Mouse (Mus musculus) left cerebral cortex, postnatal 10 days (tissue): ENCODE measurements at regions not wholly inside any gene's neighbourhood (a gene's known extent, or its start where the extent isn't known, plus 50 kb on each side); places are given as distances from the start of the nearest gene placed in this dataset.
"Not testable (repeated sequence)": the region's sequence is repeated elsewhere in the genome, so short reads cannot be mapped to it uniquely, and the experiment has no call there.

ENCODE experiments used
- DNase-seq, 2 experiments: peaks; one replicate each; pipeline ENCODE4 v3.0.0; 2021 to 2022; ENCODE audit warnings: low spot score in 2 of 2, mixed read lengths in 1 of 2; ENCODE audit errors: extremely low spot score in 1 of 2
- intact Hi-C: fragments of 180-260 bp; cut with DNase I; formaldehyde crosslinking; loops from one replicate; pipeline ENCODE4 v1.15.1; 2025

DNA sequence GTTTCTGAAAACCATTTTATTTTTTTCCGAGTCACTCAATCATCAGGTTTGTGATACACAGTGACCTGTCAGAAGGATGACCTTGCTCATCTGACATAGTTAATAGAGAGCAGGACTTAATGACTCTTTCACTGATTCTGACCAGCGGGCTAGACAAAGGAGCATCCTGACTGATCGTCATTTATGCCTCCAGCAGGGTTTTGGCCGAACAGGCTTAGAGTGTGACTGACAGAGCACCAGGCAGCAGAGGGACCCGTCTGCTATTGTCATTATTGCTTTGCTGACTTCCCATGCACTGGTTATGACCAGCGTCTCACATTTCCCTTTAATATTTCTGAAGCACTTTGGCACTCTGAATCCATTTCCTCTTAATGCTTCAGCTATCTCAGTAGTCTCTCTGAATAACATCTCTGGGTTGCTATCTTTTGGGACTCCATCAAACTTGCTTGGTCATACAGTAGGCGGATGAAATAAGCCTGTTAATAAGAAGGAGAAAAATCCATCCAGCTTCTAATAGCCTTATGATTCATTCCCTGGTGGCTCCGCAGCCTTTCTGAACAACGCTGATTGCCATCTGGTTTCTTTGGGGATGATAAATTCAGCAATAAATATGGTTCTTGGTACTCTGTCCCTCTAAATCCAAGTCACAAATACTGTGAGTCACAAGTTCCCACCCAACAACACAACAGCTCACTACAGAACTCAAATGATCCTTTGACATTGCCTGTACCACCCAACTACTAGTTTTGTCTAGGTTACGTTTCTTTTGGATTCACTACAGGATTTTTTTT lies 820.8 kb upstream of the Sox9 start:
- no peak for DNase-seq
- intact Hi-C loops, result no loop called here

DNA sequence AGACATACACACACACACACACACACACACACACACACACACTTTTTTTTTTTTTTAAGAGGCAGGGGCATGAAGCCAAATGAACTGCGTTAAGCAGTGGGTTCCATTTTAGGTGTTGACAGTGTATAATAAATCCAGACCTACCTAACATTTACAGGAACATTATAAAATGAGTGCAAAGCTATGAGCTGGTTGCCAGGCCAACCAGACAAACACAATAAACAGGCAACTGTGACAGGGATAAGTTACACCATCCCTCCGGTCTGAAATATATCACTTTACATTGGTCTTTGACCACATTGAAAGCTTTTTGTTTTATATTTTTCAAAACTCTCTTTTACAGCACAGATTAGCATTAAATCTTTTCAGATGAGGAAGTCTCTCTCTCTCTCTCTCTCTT lies 820.2 kb upstream of the Sox9 start:
- DNase-seq, result no peak
- intact Hi-C loops, result no loop called here

DNA sequence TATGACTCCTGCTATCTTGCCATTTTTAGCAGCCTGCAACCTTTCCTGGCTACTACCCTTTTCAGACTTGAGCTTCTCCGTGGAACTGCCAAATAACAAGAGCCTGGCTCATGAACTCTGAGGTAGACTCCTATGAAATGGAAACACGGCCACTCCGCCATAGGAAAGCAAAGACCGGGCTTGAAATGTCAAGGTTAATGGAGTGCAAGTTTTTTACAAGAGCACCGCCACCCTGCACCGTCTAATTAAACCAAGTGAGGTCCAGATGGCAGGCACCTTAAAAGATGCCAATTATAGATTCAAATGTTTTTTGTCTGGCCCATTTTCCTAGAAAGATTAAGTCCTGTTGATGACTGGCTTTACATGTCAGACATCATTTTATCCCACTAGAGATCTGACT lies 818.0 kb upstream of the Sox9 start:
- intact Hi-C loops, result no loop called here
- DNase-seq, result no peak

DNA sequence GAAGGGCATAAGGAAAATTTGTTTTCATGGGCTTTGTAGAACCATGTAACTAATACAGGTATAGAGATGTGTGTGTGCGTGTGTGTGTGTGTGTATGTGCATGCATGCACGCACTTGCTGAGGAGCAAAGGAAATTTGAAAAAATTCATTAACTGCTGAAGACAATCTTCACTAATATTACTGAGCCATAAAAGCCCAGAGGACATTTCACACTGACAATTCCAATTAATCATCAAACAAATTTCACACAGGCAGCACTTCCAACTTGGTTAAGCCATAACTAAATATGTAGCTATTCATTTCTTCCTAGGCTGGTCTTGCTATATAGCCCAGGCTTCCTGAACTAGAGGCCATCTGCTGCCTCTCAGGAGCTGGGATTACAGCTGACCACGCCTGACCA lies 815.6 kb upstream of the Sox9 start:
- intact Hi-C loops, result no loop called here
- no peak for DNase-seq

DNA sequence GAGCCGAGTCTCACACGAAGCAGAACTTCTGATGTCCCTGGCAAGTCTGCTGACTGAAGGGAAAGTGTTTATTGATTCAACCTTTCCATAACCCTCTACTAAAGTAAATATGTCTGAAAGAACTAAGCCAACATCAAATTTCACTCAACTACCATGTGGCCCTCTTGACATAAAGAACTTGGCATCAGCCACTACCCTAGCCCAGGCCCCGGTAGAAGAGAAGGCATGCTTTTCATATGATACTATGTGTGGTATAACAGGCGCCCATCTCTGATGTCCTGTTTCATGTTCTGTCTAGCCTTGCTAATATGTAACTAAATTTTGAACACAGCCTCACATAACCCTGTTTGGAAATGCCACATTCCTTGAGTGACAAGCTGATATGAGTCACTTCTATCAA lies 811.0 kb upstream of the Sox9 start:
- no peak for DNase-seq
- intact Hi-C loops, result no loop called here

DNA sequence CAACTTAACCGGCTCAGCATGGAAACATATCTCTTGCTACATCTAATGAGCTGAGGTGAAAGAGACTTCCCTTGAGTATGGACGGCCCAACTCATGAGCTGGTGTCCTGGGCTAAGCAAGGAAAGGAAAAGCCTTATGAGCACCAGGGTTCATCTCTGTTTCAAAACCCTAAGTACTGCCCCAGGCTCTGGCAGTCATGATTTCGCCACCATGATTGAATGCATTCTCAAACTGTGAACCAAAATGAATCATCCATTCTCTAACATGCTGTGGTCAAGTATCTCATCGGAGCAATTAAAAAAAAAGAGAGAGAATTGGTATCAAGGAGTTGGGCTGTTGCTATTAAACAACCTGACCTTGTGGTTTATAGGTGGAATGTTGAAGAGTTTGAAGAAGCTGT lies 803.4 kb upstream of the Sox9 start:
- intact Hi-C loops, result no loop called here
- DNase-seq, result no peak

DNA sequence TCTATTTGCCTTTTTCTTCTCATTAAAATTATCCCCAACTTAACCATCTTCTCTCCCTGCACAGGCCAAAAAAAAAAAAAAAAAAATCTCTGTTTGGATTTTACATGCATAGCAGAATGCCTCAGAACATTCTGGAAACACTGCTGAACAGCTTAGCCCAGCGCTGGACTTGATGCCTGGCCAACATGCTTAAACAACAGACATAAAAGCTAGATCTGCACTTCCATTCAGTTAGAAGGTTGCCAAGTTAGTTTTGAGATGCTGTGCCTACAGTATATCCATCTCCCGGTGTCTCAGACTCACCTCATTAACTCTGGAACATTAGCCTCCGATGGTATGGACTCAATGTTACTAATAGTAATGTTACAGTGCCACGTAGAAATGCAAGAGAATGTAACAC lies 785.6 kb upstream of the Sox9 start:
- intact Hi-C loops, result no loop called here
- DNase-seq, result peak; percentile 4 to 18

DNA sequence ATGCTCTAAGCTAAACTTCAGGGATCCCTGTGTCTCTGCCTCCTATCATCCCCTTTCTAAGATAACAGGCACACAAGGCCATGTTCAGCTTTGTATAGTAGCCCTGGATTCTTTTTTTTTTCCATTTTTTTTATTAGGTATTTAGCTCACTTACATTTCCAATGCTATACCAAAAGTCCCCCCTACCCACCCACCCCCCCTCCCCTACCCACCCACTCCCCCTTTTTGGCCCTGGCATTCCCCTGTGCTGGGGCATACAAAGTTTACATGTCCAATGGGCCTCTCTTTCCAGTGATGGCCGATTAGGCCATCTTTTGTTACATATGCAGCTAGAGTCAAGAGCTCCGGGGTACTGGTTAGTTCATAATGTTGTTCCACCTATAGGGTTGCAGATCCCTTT lies 771.2 kb upstream of the Sox9 start:
- DNase-seq, intact Hi-C loops: not testable (repeated sequence)

DNA sequence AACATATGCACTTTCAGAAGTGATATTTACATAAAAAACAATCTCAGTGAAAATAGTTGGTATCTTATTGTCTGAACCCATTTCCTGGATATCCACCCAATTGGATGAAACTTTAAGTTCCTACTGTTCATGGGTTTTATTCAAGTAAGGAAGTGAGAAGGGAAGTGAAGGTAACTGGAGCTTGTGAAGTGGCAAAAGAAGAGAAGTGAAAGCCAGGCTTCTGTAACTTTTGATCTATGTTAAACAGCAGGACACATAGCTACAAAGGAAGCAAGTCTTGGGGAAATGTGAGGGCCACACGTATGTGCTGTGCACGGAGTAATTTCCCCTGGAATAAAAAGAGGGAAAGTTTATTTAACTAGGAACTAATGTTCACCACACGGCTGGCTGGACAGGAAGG lies 764.1 kb upstream of the Sox9 start:
- no peak for DNase-seq
- intact Hi-C loops, result no loop called here

DNA sequence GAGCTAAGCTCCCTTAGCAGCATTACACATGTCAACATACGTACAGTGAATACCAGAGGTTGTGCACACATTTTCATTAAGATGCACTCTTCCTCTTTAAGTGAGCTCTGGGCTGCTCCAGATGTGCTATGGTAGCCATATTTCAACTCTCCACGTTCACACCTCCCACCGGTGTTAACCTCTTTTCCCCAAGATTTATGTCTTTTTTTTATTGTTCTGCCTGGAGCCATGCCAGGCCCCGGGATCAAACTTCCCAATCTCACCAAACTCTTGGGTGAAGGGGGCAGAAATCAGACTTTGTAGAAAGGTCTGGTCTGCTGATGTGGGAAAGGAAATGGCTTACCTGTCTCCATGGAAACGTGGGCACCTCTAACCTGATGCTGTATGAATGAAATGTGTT lies 754.0 kb upstream of the Sox9 start:
- intact Hi-C loops, result no loop called here
- DNase-seq, result no peak

DNA sequence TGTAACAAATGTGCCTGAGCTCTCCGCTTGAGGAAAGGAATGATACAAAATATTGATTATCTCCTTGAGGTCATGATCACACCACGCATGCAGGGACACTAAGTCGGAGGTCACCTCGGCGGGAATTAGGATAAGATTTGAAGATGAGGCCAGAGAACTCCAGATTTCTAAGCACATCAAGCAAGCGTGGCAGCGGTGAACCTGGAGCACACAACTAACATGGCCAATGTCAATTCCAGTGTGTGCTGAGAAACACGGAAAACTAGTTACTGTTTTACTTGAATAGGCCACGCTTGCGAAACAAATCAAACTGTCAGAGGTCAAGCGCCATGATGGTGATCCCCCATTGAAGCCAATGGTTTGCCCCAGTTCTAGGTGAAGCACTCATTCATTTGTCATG lies 743.3 kb upstream of the Sox9 start:
- intact Hi-C loops, result no loop called here
- no peak for DNase-seq

DNA sequence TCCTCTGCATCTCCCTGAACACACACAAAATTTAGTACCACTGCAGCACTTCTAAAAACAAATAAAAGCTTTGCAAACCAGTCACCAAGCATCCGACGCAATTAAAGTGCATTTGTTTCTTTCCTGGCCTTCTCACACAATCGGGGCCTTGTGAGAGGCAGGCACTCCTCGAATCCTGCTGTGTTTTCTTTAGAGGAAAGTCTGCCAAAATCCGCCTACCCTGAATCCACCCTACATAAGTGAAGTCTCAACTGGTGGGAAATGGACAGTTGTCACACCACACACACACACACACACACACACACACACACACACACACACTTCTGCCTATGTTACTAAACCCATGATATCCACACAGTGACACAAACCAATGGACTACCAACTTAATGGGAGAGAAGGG lies 737.6 kb upstream of the Sox9 start:
- no peak for DNase-seq
- intact Hi-C loops, result no loop called here

DNA sequence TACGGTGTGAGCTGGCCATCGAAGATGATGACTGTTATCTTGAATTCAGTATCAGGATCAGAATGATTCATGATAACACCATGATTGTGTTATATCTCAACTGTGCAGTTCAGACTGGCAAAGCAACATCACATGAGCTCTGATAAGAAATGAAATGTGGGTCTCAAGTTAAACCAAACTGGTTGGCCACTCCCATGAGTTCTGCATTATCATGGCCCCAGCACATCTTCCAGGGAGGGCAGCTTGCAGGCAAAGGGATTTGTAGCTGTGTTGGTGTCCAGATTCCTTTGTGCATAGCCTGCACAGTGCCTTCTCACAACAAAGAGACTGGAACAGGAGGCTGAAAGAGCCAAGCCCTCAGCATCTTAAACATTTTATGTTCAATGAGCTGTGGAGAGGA lies 736.7 kb upstream of the Sox9 start:
- no peak for DNase-seq
- intact Hi-C loops, result no loop called here

DNA sequence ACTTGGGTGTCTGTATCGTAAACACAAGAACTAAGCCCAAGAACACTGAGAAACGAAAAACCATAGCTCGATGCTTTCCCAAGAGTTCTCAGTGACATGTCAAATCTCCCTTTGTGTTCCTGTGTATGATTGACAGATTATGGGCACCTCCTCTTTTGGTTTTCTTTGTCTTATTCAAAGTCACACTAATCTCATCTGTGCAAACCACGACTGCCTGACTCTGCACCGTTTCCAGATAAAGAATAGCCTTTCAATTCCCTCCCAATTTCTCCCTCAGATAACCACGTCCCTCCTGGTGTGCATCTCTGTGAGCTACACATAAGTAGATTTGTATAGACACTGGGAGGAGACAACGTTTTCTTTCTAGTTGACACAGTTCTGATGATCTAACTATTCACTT lies 731.7 kb upstream of the Sox9 start:
- intact Hi-C loops, result no loop called here
- no peak for DNase-seq

DNA sequence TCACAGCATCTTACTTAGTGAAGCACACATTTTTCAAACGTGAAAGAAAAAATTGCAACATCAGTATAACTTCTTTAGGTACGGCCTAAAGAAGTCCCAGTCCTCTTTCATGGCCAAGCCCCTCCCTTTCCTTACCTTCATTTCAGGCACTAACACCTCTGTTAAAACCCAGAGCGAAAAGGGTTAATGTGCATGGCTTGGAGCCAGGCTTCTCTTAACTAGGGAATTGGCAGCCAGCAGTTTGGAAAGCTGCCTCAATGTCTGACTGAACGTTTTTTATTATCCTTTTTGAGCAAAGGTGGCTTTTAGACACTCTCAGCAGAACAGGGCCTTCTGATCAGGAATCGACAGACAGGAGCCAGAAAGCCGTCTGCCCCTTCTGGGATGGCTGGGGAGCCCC lies 726.4 kb upstream of the Sox9 start:
- DNase-seq, result no peak
- intact Hi-C loops, result no loop called here

DNA sequence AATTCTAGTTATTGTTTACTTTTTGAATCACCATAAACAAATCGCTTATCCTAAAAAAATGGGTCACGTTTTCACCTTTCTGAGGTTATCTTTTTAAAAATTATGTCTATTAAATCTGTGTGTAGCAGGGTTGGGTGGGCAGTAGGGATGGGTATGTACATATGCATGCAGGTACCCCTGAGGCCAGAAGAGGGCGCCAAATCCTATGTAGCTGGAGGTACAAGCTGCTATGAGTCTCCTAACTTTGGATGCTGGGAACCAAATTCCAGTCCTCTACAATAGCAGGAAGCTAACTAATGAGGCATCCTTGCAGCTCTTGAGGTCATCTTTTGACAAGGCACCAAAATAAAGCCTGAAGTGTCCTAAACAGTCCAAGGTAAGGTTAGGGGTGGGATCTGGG lies 714.8 kb upstream of the Sox9 start:
- DNase-seq, result no peak
- intact Hi-C loops, result no loop called here

DNA sequence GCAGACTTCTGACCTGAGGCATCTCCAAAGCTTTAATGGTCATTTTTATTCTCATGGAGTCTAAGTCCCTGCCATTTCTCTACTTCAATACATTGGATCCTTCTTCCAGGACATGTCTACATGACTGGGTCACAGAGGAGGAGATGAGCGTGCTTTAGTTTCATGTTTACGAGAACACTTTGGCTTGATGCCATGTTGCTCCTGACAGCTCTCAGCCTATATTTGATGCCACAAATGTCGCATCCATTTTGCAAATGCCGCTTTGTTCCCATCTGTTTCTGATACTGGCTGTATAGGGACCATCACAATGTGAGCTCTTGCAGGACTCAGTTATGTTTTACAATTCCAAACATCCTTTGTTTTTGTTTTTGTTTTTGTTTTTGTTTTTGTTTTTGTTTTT lies 713.2 kb upstream of the Sox9 start:
- intact Hi-C loops, result no loop called here
- no peak for DNase-seq

DNA sequence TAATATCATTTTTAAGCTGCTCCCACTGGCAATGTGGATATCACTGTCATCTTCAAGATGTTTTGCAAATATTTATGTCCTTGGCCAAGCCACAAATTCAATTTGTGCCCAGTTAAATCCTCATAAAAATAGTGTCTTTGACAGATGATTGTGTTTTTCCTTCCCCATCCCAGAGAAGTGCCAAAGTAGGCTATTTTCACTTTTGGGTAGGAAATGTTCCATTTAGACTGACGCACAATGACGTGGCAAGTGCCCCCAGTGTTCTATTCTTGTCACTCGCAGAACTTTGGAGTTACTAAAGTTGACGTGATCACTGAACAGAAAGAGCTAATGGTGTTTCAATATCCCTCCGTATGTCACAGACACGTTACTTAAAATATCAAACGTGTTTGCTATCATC lies 710.5 kb upstream of the Sox9 start:
- intact Hi-C loops, result no loop called here
- peak in 1 of 2 experiments; percentile 19 for DNase-seq

DNA sequence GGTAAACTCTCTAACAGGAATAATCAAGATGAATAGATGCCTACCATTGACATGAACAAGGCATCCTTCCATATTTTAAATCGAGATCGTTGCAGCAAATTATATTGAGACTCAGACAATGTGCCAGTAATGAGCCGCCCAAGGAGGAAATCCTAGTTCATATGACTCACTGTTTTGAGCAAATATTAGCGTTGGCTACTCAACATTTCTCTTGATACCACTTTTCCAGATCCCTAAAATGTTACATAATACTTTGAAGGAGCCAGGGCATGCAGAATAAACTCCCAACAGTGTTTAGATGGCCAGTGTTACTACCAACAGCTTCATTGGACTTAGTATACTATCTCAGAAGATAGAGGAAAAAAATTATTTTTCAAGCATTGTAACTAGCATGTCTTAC lies 700.6 kb upstream of the Sox9 start:
- intact Hi-C loops, result no loop called here
- DNase-seq, result no peak

DNA sequence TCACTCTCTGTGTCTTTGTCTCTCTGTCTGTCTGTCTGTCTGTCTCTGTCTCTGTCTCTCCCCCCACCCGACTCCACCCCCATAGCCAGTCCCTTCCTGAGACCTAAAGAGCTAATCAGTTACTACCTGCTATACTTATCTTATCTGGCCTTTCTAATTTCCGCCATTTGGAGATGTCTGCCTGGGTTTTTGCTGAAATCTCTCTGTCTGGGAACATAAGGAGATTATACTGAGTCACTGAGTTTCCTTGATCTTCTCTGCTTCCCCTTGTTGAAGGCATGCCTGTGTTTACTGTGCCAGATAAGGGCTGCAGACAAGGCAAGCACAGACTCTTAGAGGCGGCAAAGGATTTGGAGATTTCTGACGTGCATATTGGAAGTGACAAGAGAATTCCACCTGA lies 699.0 kb upstream of the Sox9 start:
- no peak for DNase-seq
- intact Hi-C loops, result no loop called here

DNA sequence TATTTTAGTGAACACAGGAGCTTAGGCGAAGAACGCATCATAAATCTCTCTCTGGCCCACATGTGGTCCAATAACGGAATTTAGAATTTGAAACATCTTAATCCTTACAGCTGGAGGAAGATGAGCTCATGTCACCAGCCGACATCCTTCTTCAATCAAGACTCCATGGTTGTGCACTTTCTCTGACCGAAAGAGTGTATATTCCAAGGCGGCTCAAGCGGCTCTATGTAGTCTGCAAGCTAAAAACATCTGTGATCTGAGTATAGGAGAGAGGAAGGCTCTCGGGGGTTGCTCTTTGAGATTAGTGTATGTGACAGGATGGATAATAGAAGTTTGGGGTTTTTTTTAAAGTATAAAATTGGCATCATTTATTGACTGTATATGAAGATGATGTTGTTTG lies 689.9 kb upstream of the Sox9 start:
- intact Hi-C loops, result no loop called here
- no peak for DNase-seq
